Mouse (Mus musculus): ENCODE results near the gene Bst2.

The Bst2 gene

GRCm38 (mm10) chr8:71537028-71537867, at the start of gene Bst2:
Bst2 (minus strand) TSS chr8:71537456.
- DNase-seq (ENCODE audit: low read depth) = peak; percentile 95

- peak; percentile 61 for DNase-seq (ENCODE audit: low read depth)
These were observed 49.6 kb upstream of the Bst2 start for GRCm38 (mm10) chr8:71586891-71587290.

- DNase-seq (ENCODE audit: low read depth) = no peak
These were observed 42.9 kb upstream of the Bst2 start for GRCm38 (mm10) chr8:71580201-71580600.

- DNase-seq (ENCODE audit: low read depth) = no peak
These were observed 42.2 kb upstream of the Bst2 start for GRCm38 (mm10) chr8:71579476-71579875.

GRCm38 (mm10) chr8:71579009-71579408, 41.8 kb upstream of the Bst2 start:
- DNase-seq (ENCODE audit: low read depth) = no peak

- no peak for DNase-seq (ENCODE audit: low read depth)
These were observed 40.7 kb upstream of the Bst2 start for GRCm38 (mm10) chr8:71577856-71578387.

GRCm38 (mm10) chr8:71575020-71575419, 37.8 kb upstream of the Bst2 start:
- no peak for DNase-seq (ENCODE audit: low read depth)

GRCm38 (mm10) chr8:71574426-71574825, 37.2 kb upstream of the Bst2 start:
- DNase-seq (ENCODE audit: low read depth) = no peak

- no peak for DNase-seq (ENCODE audit: low read depth)
These were observed 35.8 kb upstream of the Bst2 start for GRCm38 (mm10) chr8:71572847-71573633.

- no peak for DNase-seq (ENCODE audit: low read depth)
These were observed 34.8 kb upstream of the Bst2 start for GRCm38 (mm10) chr8:71572077-71572476.

GRCm38 (mm10) chr8:71570291-71570954, 33.2 kb upstream of the Bst2 start:
- DNase-seq (ENCODE audit: low read depth) = peak; percentile 97

- DNase-seq (ENCODE audit: low read depth) = peak; percentile 76
These were observed 32.4 kb upstream of the Bst2 start for GRCm38 (mm10) chr8:71569366-71570290.

GRCm38 (mm10) chr8:71568941-71569340, 31.7 kb upstream of the Bst2 start:
- DNase-seq (ENCODE audit: low read depth) = peak; percentile 34

- no peak for DNase-seq (ENCODE audit: low read depth)
These were observed 31.2 kb upstream of the Bst2 start, which contains the start of gene Slc27a1 for GRCm38 (mm10) chr8:71568387-71568937. Slc27a1 (plus strand) TSS chr8:71568882.

- DNase-seq (ENCODE audit: low read depth) = no peak
These were observed 30.3 kb upstream of the Bst2 start for GRCm38 (mm10) chr8:71567587-71567986.

GRCm38 (mm10) chr8:71566501-71566900, 29.2 kb upstream of the Bst2 start, which contains the start of gene Nxnl1:
Nxnl1 (minus strand) TSS chr8:71566601.
- no peak for DNase-seq (ENCODE audit: low read depth)

GRCm38 (mm10) chr8:71563992-71564391, 26.7 kb upstream of the Bst2 start:
- DNase-seq (ENCODE audit: low read depth) = no peak

GRCm38 (mm10) chr8:71562751-71563150, 25.5 kb upstream of the Bst2 start:
- DNase-seq (ENCODE audit: low read depth) = peak; percentile 82

GRCm38 (mm10) chr8:71561401-71561800, 24.1 kb upstream of the Bst2 start:
- peak; percentile 93 for DNase-seq (ENCODE audit: low read depth)

- DNase-seq (ENCODE audit: low read depth) = peak; percentile 24
These were observed 23.5 kb upstream of the Bst2 start for GRCm38 (mm10) chr8:71560765-71561164.

- DNase-seq (ENCODE audit: low read depth) = no peak
These were observed 22.8 kb upstream of the Bst2 start for GRCm38 (mm10) chr8:71560071-71560470.
